Mouse (Mus musculus): Measurements from ENCODE around the gene Nol4l. TPM values are rescaled to one million over a fixed set of nuclear protein-coding genes. Genes with fewer than 3 reads are reported as not detected.

The Nol4l gene
- polyA plus RNA-seq, 1 experiment = 14.2 TPM

GRCm38 (mm10) chr2:153481108-153481860 lies 48.5 kb downstream of the Nol4l start:
- no peak for TF ChIP-seq GATA1 (IDR thresholded peaks at IDR 0.05; ENCODE audit: low read length)

GRCm38 (mm10) chr2:153479486-153479885 lies 50.3 kb downstream of the Nol4l start:
- TF ChIP-seq GATA1 (IDR thresholded peaks at IDR 0.05; ENCODE audit: low read length) = no peak

- no peak for TF ChIP-seq GATA1 (IDR thresholded peaks at IDR 0.05; ENCODE audit: low read length)
Observed at GRCm38 (mm10) chr2:153478583-153478982, 51.2 kb downstream of the Nol4l start.

GRCm38 (mm10) chr2:153475114-153476112 lies 54.4 kb downstream of the Nol4l start:
- TF ChIP-seq GATA1 (IDR thresholded peaks at IDR 0.05; ENCODE audit: low read length) = no peak

GRCm38 (mm10) chr2:153470983-153471382 lies 58.8 kb downstream of the Nol4l start:
- TF ChIP-seq GATA1 (IDR thresholded peaks at IDR 0.05; ENCODE audit: low read length) = no peak

- no peak for TF ChIP-seq GATA1 (IDR thresholded peaks at IDR 0.05; ENCODE audit: low read length)
Observed at GRCm38 (mm10) chr2:153469764-153470163, 60.0 kb downstream of the Nol4l start.

- no peak for TF ChIP-seq GATA1 (IDR thresholded peaks at IDR 0.05; ENCODE audit: low read length)
Observed at GRCm38 (mm10) chr2:153469317-153469716, 60.5 kb downstream of the Nol4l start.

- TF ChIP-seq GATA1 (IDR thresholded peaks at IDR 0.05; ENCODE audit: low read length) = no peak
Observed at GRCm38 (mm10) chr2:153467372-153467771, 62.4 kb downstream of the Nol4l start.

- no peak for TF ChIP-seq GATA1 (IDR thresholded peaks at IDR 0.05; ENCODE audit: low read length)
Observed at GRCm38 (mm10) chr2:153463257-153463656, 66.5 kb downstream of the Nol4l start.

GRCm38 (mm10) chr2:153458022-153458441 lies 71.7 kb downstream of the Nol4l start:
- no peak for TF ChIP-seq GATA1 (IDR thresholded peaks at IDR 0.05; ENCODE audit: low read length)

GRCm38 (mm10) chr2:153457467-153457866 lies 72.3 kb downstream of the Nol4l start:
- TF ChIP-seq GATA1 (IDR thresholded peaks at IDR 0.05; ENCODE audit: low read length) = no peak

GRCm38 (mm10) chr2:153454841-153455506 lies 74.8 kb downstream of the Nol4l start:
- no peak for TF ChIP-seq GATA1 (IDR thresholded peaks at IDR 0.05; ENCODE audit: low read length)

GRCm38 (mm10) chr2:153453961-153454759 lies 75.6 kb downstream of the Nol4l start:
- no peak for TF ChIP-seq GATA1 (IDR thresholded peaks at IDR 0.05; ENCODE audit: low read length)

GRCm38 (mm10) chr2:153448519-153448918 lies 81.3 kb downstream of the Nol4l start:
- no peak for TF ChIP-seq GATA1 (IDR thresholded peaks at IDR 0.05; ENCODE audit: low read length)

- no peak for TF ChIP-seq GATA1 (IDR thresholded peaks at IDR 0.05; ENCODE audit: low read length)
Observed at GRCm38 (mm10) chr2:153447719-153448118, 82.1 kb downstream of the Nol4l start.

Measured in G1E-ER4 (cell line).